8 mouse cellular contexts compared by ENCODE assay signal in genomic region chrX:104483444-104483808, GRCm38 (mm10). TPM values are rescaled to one million over a fixed set of nuclear protein-coding genes. Genes with fewer than 3 reads are reported as not detected.
DNase-seq lines count a peak whose midpoint lies in the region; ATAC-seq and TF ChIP-seq lines count a peak whose summit lies in the region.

No protein-coding gene starts in this region.

- peak overlapping the region; percentile 57; the same call in 1 of the 2 replicates for H3K27ac ChIP-seq in heart, embryonic 12.5 days (ENCODE audit: poor library complexity, severe bottlenecking)
- H3K27ac ChIP-seq in embryonic facial prominence, embryonic 10.5 days (replicated peaks) = peak overlapping the region; percentile 75; the same call in 1 of the 2 replicates
- peak overlapping the region; percentile 53 for H3K27ac ChIP-seq in hindbrain, embryonic 16.5 days (ENCODE audit: low read depth, low read length)
- H3K27ac ChIP-seq in limb, embryonic 14.5 days (replicated peaks; ENCODE audit: low read depth, low read length) = 0 out of 2 replicates have a peak overlapping the region, but pooled peaks have one; percentile 5
- H3K27ac ChIP-seq in neural tube, embryonic 14.5 days (ENCODE audit: low read depth, low read length) = peak overlapping the region; percentile 62

- H3K36me3 ChIP-seq in heart, embryonic 12.5 days = no peaks in the 10 kb centered on the region
- H3K36me3 ChIP-seq in G1E (replicated peaks) = no peaks in the 10 kb centered on the region
- H3K36me3 ChIP-seq in embryonic facial prominence, embryonic 10.5 days (replicated peaks) = no peaks in the 10 kb centered on the region
- no peaks in the 10 kb centered on the region for H3K36me3 ChIP-seq in hindbrain, embryonic 16.5 days (ENCODE audit: control insufficient read depth, insufficient read depth, low read length)
- no peaks in the 10 kb centered on the region for H3K36me3 ChIP-seq in limb, embryonic 14.5 days (ENCODE audit: control insufficient read depth, insufficient read depth, low read length)
- no peaks in the 10 kb centered on the region for H3K36me3 ChIP-seq in neural tube, embryonic 14.5 days (ENCODE audit: control insufficient read depth, insufficient read depth, low read length)

- no peaks in the 10 kb centered on the region for H3K4me1 ChIP-seq in heart, embryonic 12.5 days (replicated peaks)
- H3K4me1 ChIP-seq in G1E (ENCODE audit: insufficient read depth, low read depth, low read length) = peaks cover 3% of the 10 kb centered on the region; the same call in 1 of the 2 replicates
- H3K4me1 ChIP-seq in embryonic facial prominence, embryonic 10.5 days = no peaks in the 10 kb centered on the region
- H3K4me1 ChIP-seq in hindbrain, embryonic 16.5 days (ENCODE audit: control insufficient read depth, insufficient read depth, low read depth, low read length) = no peaks in the 10 kb centered on the region
- H3K4me1 ChIP-seq in limb, embryonic 14.5 days (ENCODE audit: control insufficient read depth, insufficient read depth, low read length) = no peaks in the 10 kb centered on the region
- no peaks in the 10 kb centered on the region for H3K4me1 ChIP-seq in neural tube, embryonic 14.5 days (ENCODE audit: control insufficient read depth, insufficient read depth, low read length)

- 0 out of 2 replicates have a peak, but pooled peaks have one; percentile 42 for ATAC-seq in heart, embryonic 12.5 days (ENCODE audit: insufficient number of reproducible peaks, low FRiP score)
- peak; percentile 40 for ATAC-seq in G1E (ENCODE audit: extremely low read depth, insufficient number of reproducible peaks, low FRiP score, poor library complexity, severe bottlenecking)
- ATAC-seq in hindbrain, embryonic 16.5 days = peak; percentile 79
- ATAC-seq in limb, embryonic 14.5 days (ENCODE audit: low FRiP score, low read depth) = no peak
- ATAC-seq in neural tube, embryonic 14.5 days (ENCODE audit: low read depth) = peak; percentile 73

- WGBS in heart, embryonic 12.5 days = 29% methylated on average over 6 of the region's 6 CpGs
- 25% methylated on average over 6 of the region's 6 CpGs for WGBS in embryonic facial prominence, embryonic 10.5 days
- WGBS in hindbrain, embryonic 16.5 days = 30% methylated on average over 6 of the region's 6 CpGs
- 19% methylated on average over 6 of the region's 6 CpGs for WGBS in limb, embryonic 14.5 days
- WGBS in neural tube, embryonic 14.5 days = 21% methylated on average over 6 of the region's 6 CpGs

- TF ChIP-seq POLR2A in limb, embryonic 14.5 days (IDR thresholded peaks at IDR 0.05; ENCODE audit: borderline replicate concordance, extremely low read depth, insufficient read depth, insufficient read length) = no peak

- peak overlapping the region; percentile 72 for H3K4me3 ChIP-seq in heart, embryonic 12.5 days
- peak overlapping the region; percentile 74 for H3K4me3 ChIP-seq in G1E (ENCODE audit: low read depth, low read length)
- peak overlapping the region; percentile 64 for H3K4me3 ChIP-seq in embryonic facial prominence, embryonic 10.5 days
- peak overlapping the region; percentile 58 for H3K4me3 ChIP-seq in hindbrain, embryonic 16.5 days (ENCODE audit: low read length)
- H3K4me3 ChIP-seq in limb, embryonic 14.5 days (replicated peaks; ENCODE audit: low read length) = peak overlapping the region; percentile 48
- H3K4me3 ChIP-seq in neural tube, embryonic 14.5 days (ENCODE audit: low read depth, low read length) = peak overlapping the region; percentile 49

- no peak for TF ChIP-seq CTCF in G1E (IDR thresholded peaks at IDR 0.05; ENCODE audit: low read depth, low read length)

- DNase-seq in heart, postnatal 36 days = no peak
- DNase-seq in G1E (ENCODE audit: low spot score) = peak; percentile 0
- peak; percentile 10 for DNase-seq in embryonic facial prominence, embryonic 10.5 days (ENCODE audit: low spot score)
- DNase-seq in limb, embryonic 14.5 days (ENCODE audit: low spot score) = no peak
- no peak for DNase-seq in thymus, postnatal 4 days

- no peaks in the 10 kb centered on the region for H3K27me3 ChIP-seq in heart, embryonic 12.5 days (replicated peaks)
- no peaks in the 10 kb centered on the region for H3K27me3 ChIP-seq in G1E (ENCODE audit: insufficient read depth, low read length)
- peaks cover 82% of the 10 kb centered on the region for H3K27me3 ChIP-seq in embryonic facial prominence, embryonic 10.5 days (replicated peaks; ENCODE audit: low read depth, poor library complexity, severe bottlenecking)
- H3K27me3 ChIP-seq in hindbrain, embryonic 16.5 days (replicated peaks; ENCODE audit: control insufficient read depth, insufficient read depth, low read length) = no peaks in the 10 kb centered on the region; the same call in 1 of the 2 replicates
- H3K27me3 ChIP-seq in limb, embryonic 14.5 days (ENCODE audit: control insufficient read depth, insufficient read depth, low read length) = no peaks in the 10 kb centered on the region
- no peaks in the 10 kb centered on the region for H3K27me3 ChIP-seq in neural tube, embryonic 14.5 days (ENCODE audit: control insufficient read depth, insufficient read depth, low read length)

- intact Hi-C loops in heart, postnatal 36 days (cut with DNase I) = loop anchor here (5.0 kb wide), 1 partner anchor 71 kb away; the partner anchor contains the start of gene Abcb7

- H3K9ac ChIP-seq in heart, embryonic 12.5 days = peak overlapping the region; percentile 72
- peak overlapping the region; percentile 69 for H3K9ac ChIP-seq in hindbrain, embryonic 16.5 days (ENCODE audit: low read depth, low read length)
- peak overlapping the region; percentile 53 for H3K9ac ChIP-seq in limb, embryonic 14.5 days (ENCODE audit: low read depth, low read length, severe bottlenecking)
- H3K9ac ChIP-seq in neural tube, embryonic 14.5 days (replicated peaks; ENCODE audit: low read depth, low read length) = peak overlapping the region; percentile 50

- no peaks in the 10 kb centered on the region for H3K9me3 ChIP-seq in heart, embryonic 12.5 days (replicated peaks)
- no peaks in the 10 kb centered on the region for H3K9me3 ChIP-seq in G1E (replicated peaks)
- H3K9me3 ChIP-seq in embryonic facial prominence, embryonic 10.5 days = no peaks in the 10 kb centered on the region
- H3K9me3 ChIP-seq in hindbrain, embryonic 16.5 days (ENCODE audit: control insufficient read depth, low read length) = no peaks in the 10 kb centered on the region
- H3K9me3 ChIP-seq in limb, embryonic 14.5 days (ENCODE audit: control insufficient read depth, low read length) = no peaks in the 10 kb centered on the region
- no peaks in the 10 kb centered on the region for H3K9me3 ChIP-seq in neural tube, embryonic 14.5 days (ENCODE audit: control insufficient read depth, low read length)

- peak overlapping the region; percentile 69 for H3K4me2 ChIP-seq in heart, embryonic 12.5 days
- peak overlapping the region; percentile 61 for H3K4me2 ChIP-seq in hindbrain, embryonic 16.5 days (ENCODE audit: low read length)
- peak overlapping the region; percentile 53 for H3K4me2 ChIP-seq in limb, embryonic 14.5 days (replicated peaks; ENCODE audit: low read depth, low read length, severe bottlenecking)
- H3K4me2 ChIP-seq in neural tube, embryonic 14.5 days (ENCODE audit: low read depth, low read length) = peak overlapping the region; percentile 53

RNA-seq across cellular contexts. Expression of gene Uprt, which starts 0.8 kb away (rescaled TPM):
- polyA plus RNA-seq in heart, embryonic 12.5 days (2016; fragmentation: Nextera tagmentation; extraction: Ambion mirVana) = 1.6 and 2.5 TPM in 2 replicates
- total RNA-seq in heart, postnatal 36 days (2021) = 1 to 10 TPM; 7.4 to 9.3 TPM
- total RNA-seq in G1E (2014; fragmentation: Nextera tagmentation) (36.6 and 37.5 TPM in 2 replicates), G1E (2017) (4.3 and 4.5 TPM in 2 replicates)
- polyA plus RNA-seq in G1E (2012) = 0.67 and 0.93 TPM in 2 replicates
- polyA plus RNA-seq in embryonic facial prominence, embryonic 10.5 days (2016; fragmentation: Nextera tagmentation; extraction: Ambion mirVana) = 0.93 and 1.4 TPM in 2 replicates
- 1.9 and 2.0 TPM in 2 replicates for polyA plus RNA-seq in hindbrain, embryonic 16.5 days (2015; fragmentation: Nextera tagmentation; extraction: Ambion mirVana)
- 3.5 and 3.7 TPM in 2 replicates for polyA plus RNA-seq in limb, embryonic 14.5 days (2012; rRNA removed)
- 1.1 TPM in 2 replicates for polyA plus RNA-seq in limb, embryonic 14.5 days (2014; fragmentation: Nextera tagmentation; extraction: Ambion mirVana)
- polyA plus RNA-seq in neural tube, embryonic 14.5 days (2014; fragmentation: Nextera tagmentation; extraction: Ambion mirVana) = 2.8 and 3.5 TPM in 2 replicates

Comparison
In these comparisons a context has a peak if more than half of its experiments do, and no peak if none do; other contexts are left out.
1. H3K27ac ChIP-seq: peak in every context shown above with its lines; median percentile 75 in embryonic facial prominence, embryonic 10.5 days; 62 in neural tube, embryonic 14.5 days; 57 in heart, embryonic 12.5 days; 53 in hindbrain, embryonic 16.5 days; 5 in limb, embryonic 14.5 days.
2. DNase-seq: peak in G1E (single experiment) and embryonic facial prominence, embryonic 10.5 days (single experiment); none in heart, postnatal 36 days (0 of 2), limb, embryonic 14.5 days (single experiment) and thymus, postnatal 4 days (single experiment).
3. Peak in every context shown above with its lines, with median percentiles within 50 percentile points of each other: H3K4me2 ChIP-seq, H3K4me3 ChIP-seq and H3K9ac ChIP-seq.